Mouse (Mus musculus) ES-E14 (cell line): Measurements from ENCODE around the gene Tjp2. TPM values are rescaled to one million over a fixed set of nuclear protein-coding genes. Genes with fewer than 3 reads are reported as not detected.

Experiments
- DNase-seq: peaks from one replicate; pipeline ENCODE4 v3.0.0-alpha.2; 2013; ENCODE audit warnings: low read depth, low spot score
- H3K27ac ChIP-seq: 2 replicates; pipeline ENCODE4 v1.5.1; 2012; ENCODE audit warnings: low read depth, mild to moderate bottlenecking, low read length, moderate library complexity, mixed read lengths; ENCODE audit not compliant: poor library complexity, insufficient read depth, severe bottlenecking
- H3K36me3 ChIP-seq: 2 replicates; pipeline ENCODE4 v1.6.1; 2012; ENCODE audit warnings: mild to moderate bottlenecking, low read length, moderate library complexity, mixed read lengths; ENCODE audit not compliant: control insufficient read depth, poor library complexity, insufficient read depth, severe bottlenecking
- H3K4me1 ChIP-seq, 2 experiments: fragments of 150-350 bp in 1 of 2; sonication (generic) in 1 of 2; 2 replicates each; pipeline ENCODE4 v1.6.1; 2012; ENCODE audit warnings: low read length in 2 of 2, mild to moderate bottlenecking in 1 of 2, mixed read lengths in 1 of 2; ENCODE audit not compliant: control insufficient read depth in 2 of 2, insufficient read depth in 2 of 2, poor library complexity in 1 of 2
- H3K4me3 ChIP-seq, 2 experiments: fragments of 150-350 bp in 1 of 2; sonication (generic) in 1 of 2; 2 replicates each; pipeline ENCODE4 v1.5.1; 2012; ENCODE audit warnings: low read length in 2 of 2, low read depth in 1 of 2, mild to moderate bottlenecking in 1 of 2, mixed read lengths in 1 of 2; ENCODE audit not compliant: insufficient read depth in 1 of 2, poor library complexity in 1 of 2, severe bottlenecking in 1 of 2
- H3K9ac ChIP-seq: 2 replicates; pipeline ENCODE4 v1.6.1; 2012; ENCODE audit warnings: low read depth, mild to moderate bottlenecking, low read length, mixed read lengths; ENCODE audit not compliant: poor library complexity, insufficient read depth, severe bottlenecking
- H3K9me3 ChIP-seq: fragments of 150-350 bp; sonication (generic); 2 replicates; pipeline ENCODE4 v1.6.1; 2012; ENCODE audit warnings: low read depth, mild to moderate bottlenecking, low read length; ENCODE audit not compliant: control insufficient read depth, insufficient read depth
- CHD2 ChIP-seq: IDR thresholded peaks from 2 replicates; pipeline ENCODE4 v1.6.1; 2014; ENCODE audit warnings: mild to moderate bottlenecking, low read depth, low read length, inconsistent platforms
- HCFC1 ChIP-seq: IDR thresholded peaks from 2 replicates; pipeline ENCODE4 v1.6.1; 2012; ENCODE audit warnings: low read length, inconsistent platforms, borderline replicate concordance; ENCODE audit not compliant: insufficient read depth
- MAFK ChIP-seq: IDR thresholded peaks from 2 replicates; pipeline ENCODE4 v1.6.1; 2014; ENCODE audit warnings: mild to moderate bottlenecking, low read depth, low read length, inconsistent platforms; ENCODE audit not compliant: insufficient read depth
- ZC3H11A ChIP-seq: IDR thresholded peaks from 2 replicates; pipeline ENCODE4 v1.6.1; 2012; ENCODE audit warnings: low read depth, mild to moderate bottlenecking, inconsistent platforms, low read length, borderline replicate concordance
- ZNF384 ChIP-seq: IDR thresholded peaks from 2 replicates; pipeline ENCODE4 v1.6.1; 2012; ENCODE audit warnings: low read depth, low read length, inconsistent platforms
- in situ Hi-C, 2 experiments: fragments of 600-800 bp; cut with MboI; formaldehyde crosslinking; loops; one replicate each; pipeline ENCODE4 v1.15.1; 2025; ENCODE audit warnings: low sequenced_read_pairs in 2 of 2, inconsistent platforms in 1 of 2; ENCODE audit not compliant: unreplicated experiment in 2 of 2
- total RNA-seq: library from RNA; depleted of rRNA; stranded (reverse); fragments of 300-350 nt; gene quantifications from 2 replicates; pipeline ENCODE4 v1.2.3, GENCODE M21; 2012

Gene Tjp2
- total RNA-seq, 1 experiment, result 97.3 TPM

DNA sequence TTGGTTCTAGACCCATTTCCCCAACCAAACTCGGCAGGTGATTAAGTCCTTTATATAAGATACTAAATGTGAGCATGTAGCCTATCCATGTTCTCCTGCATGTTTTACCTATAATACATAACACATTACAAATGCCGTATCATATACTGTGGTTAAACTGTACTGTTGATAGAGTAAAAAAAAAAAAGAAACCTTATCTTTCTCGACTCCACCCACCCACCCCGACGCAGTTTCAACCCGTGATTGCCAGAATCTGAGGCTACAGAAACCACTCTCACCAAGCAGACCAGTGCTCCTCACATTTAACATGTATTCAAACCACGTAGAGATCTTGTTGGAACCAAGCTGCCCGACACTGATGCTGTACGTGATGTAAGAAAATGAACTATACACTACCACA lies 102.2 kb downstream of the Tjp2 start:
- no peak overlapping the region for H3K4me3 ChIP-seq
- H3K9me3 ChIP-seq, result no peaks in the 10 kb centered on the region
- no peak overlapping the region for H3K9ac ChIP-seq
- no peaks in the 10 kb centered on the region for H3K4me1 ChIP-seq
- no peak for TF ChIP-seq ZC3H11A
- TF ChIP-seq CHD2, result no peak
- TF ChIP-seq HCFC1, result no peak
- TF ChIP-seq ZNF384, result no peak
- no peak for TF ChIP-seq MAFK
- H3K27ac ChIP-seq, result no peak overlapping the region
- no peak for DNase-seq
- peaks cover 51% of the 10 kb centered on the region for H3K36me3 ChIP-seq
- in situ Hi-C loops, result no loop called here

DNA sequence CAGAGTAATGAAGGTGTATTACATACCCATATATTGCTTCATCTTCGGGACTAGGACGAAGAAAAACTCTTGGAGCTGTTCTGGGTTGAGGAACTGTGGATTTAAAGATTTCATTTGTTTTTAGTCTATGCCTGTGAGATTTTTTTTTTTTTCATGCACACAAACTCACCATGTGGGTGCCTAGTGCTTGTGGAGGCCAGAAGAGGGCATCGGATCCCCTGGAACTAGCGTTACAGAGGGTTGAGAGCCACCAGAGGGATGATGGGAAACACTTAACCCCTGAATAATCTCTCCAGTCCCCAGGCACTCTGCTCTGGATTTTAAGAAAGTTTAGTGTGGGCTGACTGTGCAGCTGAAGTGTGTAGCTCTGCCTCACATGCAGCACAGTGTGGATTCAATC lies 104.0 kb downstream of the Tjp2 start:
- peaks cover 51% of the 10 kb centered on the region for H3K36me3 ChIP-seq

DNA sequence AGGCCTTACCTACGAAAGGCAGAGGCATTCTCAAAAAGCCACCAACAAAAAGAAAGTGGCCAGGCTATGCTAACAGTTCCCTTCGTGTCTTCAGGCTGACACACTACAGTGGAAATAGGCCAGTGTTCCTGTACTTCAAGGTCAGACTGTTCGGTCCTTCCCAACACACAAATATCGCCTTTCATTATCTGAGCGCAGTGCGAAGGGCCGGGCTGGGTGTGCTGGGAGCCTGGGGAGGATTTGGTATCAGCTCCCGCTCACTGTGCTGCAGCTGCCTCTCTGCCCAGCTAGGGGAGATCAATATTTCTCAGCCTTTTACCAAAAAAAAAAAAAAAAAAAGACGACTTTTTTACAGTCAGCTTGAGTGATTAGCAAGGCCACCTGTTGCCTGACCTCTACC lies 106.1 kb downstream of the Tjp2 start:
- H3K4me1 ChIP-seq, result no peaks in the 10 kb centered on the region
- DNase-seq, result no peak
- H3K9me3 ChIP-seq, result no peaks in the 10 kb centered on the region
- H3K4me3 ChIP-seq, result no peak overlapping the region
- no peak overlapping the region for H3K9ac ChIP-seq
- in situ Hi-C loops, result no loop called here
- H3K36me3 ChIP-seq, result peaks cover 44% of the 10 kb centered on the region
- TF ChIP-seq ZC3H11A (no peak), ZNF384 (peak; percentile 35; the same call in 1 of the 2 replicates), CHD2 (no peak), MAFK (no peak)
- no peak overlapping the region for H3K27ac ChIP-seq

More for the DNA sequence above, 104.0 kb downstream of the Tjp2 start:
- H3K9me3 ChIP-seq, result no peaks in the 10 kb centered on the region
- H3K4me1 ChIP-seq, result no peaks in the 10 kb centered on the region
- no peak overlapping the region for H3K27ac ChIP-seq
- no peak for DNase-seq
- H3K9ac ChIP-seq, result no peak overlapping the region
- no peak overlapping the region for H3K4me3 ChIP-seq
- TF ChIP-seq ZNF384, result no peak
- in situ Hi-C loops, result no loop called here

DNA sequence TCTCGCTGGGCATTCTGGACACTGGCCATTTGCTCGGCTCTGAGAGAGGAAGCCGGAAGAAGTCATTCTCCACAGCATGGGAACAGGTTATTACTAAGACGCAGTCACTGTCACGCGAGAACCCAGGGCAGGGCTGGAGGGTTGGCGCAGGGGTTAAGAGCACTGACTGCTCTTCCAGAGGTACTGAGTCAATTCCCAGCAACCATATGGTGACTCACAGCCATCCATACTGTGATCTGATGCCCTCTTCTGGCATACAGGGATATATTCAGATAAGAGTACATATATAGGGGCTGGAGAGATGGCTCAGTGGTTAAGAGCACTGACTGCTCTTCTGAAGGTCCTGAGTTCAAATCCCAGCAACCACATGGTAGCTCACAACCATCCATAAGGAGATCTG lies 113.2 kb downstream of the Tjp2 start:
- no peak for DNase-seq
- Histone ChIP-seq H3K36me3 (peaks cover 42% of the 10 kb centered on the region), H3K4me3 (peak overlapping the region; percentile 11 to 19; a peak in 3 of 4 replicates), H3K9me3 (no peaks in the 10 kb centered on the region), H3K27ac (no peak overlapping the region), H3K9ac (0 out of 2 replicates have a peak overlapping the region, but pooled peaks have one; percentile 1), H3K4me1 (no peaks in the 10 kb centered on the region)
- in situ Hi-C loops, result no loop called here
- TF ChIP-seq ZNF384, result no peak
- TF ChIP-seq CHD2, result no peak

DNA sequence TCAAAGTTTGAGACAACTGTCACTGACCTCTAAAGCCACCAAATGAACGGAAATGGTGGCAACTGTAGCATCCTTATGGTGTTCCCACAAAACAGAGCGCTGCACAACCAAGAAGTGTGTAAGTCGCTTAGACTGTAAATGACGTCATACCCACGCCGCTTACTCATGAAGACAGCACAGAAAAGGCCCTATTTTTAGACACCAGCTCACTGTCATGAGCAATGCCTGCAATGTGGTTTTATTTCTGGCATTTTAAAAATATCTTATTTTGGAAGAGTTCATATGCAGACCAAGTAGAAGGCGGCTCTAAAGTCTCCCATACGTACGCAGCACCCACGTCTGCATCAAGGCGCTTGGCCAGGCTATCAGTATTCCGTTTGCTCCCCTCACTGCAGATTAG lies 117.1 kb downstream of the Tjp2 start:
- H3K4me1 ChIP-seq, result no peaks in the 10 kb centered on the region

More for the DNA sequence above, 117.1 kb downstream of the Tjp2 start:
- Histone ChIP-seq H3K9me3 (no peaks in the 10 kb centered on the region), H3K27ac (no peak overlapping the region), H3K36me3 (peaks cover 39% of the 10 kb centered on the region), H3K4me3 (no peak overlapping the region), H3K9ac (no peak overlapping the region)
- in situ Hi-C loops, result no loop called here
- DNase-seq, result no peak
- TF ChIP-seq ZC3H11A (no peak), HCFC1 (no peak)
